Mouse (Mus musculus): ENCODE measurements around the gene Kcng1.

GRCm38 (mm10) chr2:168321716-168322374, 40.3 kb upstream of the Kcng1 start:
- TF ChIP-seq ELF1 (IDR thresholded peaks at IDR 0.05; ENCODE audit: low read depth, low read length) (no peak), ETS1 (conservative IDR thresholded peaks at IDR 0.05; ENCODE audit: low read depth, low read length) (no peak), CTCF (conservative IDR thresholded peaks at IDR 0.05 in 1 of 2, IDR thresholded peaks at IDR 0.05 in 1 of 2; ENCODE audit: low read depth in 2 of 2, low read length in 2 of 2) (no peak), POLR2A (IDR thresholded peaks at IDR 0.05; ENCODE audit: low read depth, low read length) (no peak), CHD2 (IDR thresholded peaks at IDR 0.05; ENCODE audit: low read length) (no peak), RCOR1 (conservative IDR thresholded peaks at IDR 0.05; ENCODE audit: low read depth, low read length) (no peak), EP300 (IDR thresholded peaks at IDR 0.05; ENCODE audit: low read length) (no peak), GABPA (IDR thresholded peaks at IDR 0.05; ENCODE audit: insufficient replicate concordance, low read depth, low read length) (no peak), USF2 (conservative IDR thresholded peaks at IDR 0.05; ENCODE audit: low read depth, low read length) (no peak), JUND (conservative IDR thresholded peaks at IDR 0.05; ENCODE audit: low read depth, low read length) (no peak)

Measured in CH12.LX (cell line).